Mouse (Mus musculus) heart, adult 8-10 months (tissue): ENCODE measurements around the gene Dars. TPM values are rescaled to one million over a fixed set of nuclear protein-coding genes. Genes with fewer than 3 reads are reported as not detected.
A peak's percentile ranks its signal among the peaks of the same experiment; 100 is the strongest.

Experiments
- DNase-seq: peaks from one replicate; pipeline ENCODE4 v3.0.0; 2022; ENCODE audit warnings: low spot score
- total RNA-seq, 4 experiments: library from RNA; stranded (reverse); gene quantifications; 2 replicates each; pipeline ENCODE4 v1.2.4; 2022

Gene Dars
- total RNA-seq, 4 experiments from 2014 or later, result 64.0 to 71.4 (median 65.7) TPM

DNA sequence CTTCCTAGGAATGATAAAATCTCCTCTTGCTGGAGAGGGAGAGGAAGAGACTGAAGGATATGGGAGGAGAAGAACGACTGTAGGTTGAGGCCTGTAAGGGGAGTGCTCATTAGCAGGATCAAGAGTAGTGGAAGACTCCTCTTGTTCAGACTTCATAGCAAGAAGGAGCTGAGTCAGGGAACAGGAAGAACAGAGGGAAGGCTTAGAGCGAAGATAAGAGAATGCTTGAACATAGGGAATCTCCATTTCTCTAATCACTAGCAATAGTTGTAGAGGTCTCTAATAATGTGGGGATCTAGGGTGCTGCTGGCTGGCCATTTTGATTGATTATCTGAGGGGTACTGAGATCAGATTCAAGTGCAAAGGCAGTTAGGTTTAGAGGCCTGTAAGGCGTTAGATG is 7.8 kb upstream of the Dars start:
- DNase-seq, result no peak

- no peak for DNase-seq
These were observed 343 bp upstream of the Dars start for GRCm38 (mm10) chr1:128417533-128417888.

DNA sequence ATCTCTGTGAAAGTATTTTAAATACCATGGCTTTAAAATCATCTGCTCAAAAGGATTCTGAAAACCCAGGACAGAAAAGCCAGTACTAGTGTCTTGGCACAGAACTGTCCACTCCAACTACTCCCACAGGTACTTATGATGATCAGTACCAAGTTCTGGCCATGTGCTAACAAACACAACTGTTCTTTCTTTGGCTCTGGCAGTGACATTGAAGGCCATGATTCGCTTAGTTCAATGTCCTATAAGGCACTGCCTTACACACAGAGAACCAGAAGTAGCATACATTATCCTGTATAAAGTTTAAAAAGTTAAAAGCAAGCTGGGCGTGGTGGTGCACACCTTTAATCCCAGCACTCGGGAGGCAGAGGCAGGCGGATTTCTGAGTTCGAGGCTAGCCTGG is 6.0 kb downstream of the Dars start:
- DNase-seq, result no peak

- DNase-seq, result no peak
These were observed 10.3 kb downstream of the Dars start for GRCm38 (mm10) chr1:128406846-128407245.

DNA sequence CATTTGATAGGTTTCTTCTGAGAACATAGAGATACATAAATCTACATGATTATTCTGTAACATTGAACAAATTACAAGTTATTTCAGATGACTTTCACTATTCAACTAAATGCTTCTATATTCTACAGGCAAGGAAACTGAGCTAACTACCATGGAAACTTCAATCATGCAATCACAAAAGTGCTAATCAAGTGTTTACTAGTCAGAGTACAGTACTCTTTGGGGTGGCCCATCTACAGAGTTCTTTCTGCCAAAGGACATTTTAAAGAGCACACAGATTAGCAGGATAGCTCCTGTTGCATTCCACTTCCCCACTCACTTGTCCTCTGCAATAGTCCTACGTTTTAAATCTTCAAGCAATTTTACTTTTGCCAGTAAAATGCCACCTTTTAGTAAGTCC is 11.5 kb downstream of the Dars start:
- no peak for DNase-seq

GRCm38 (mm10) chr1:128405041-128405481 is 12.1 kb downstream of the Dars start:
- DNase-seq, result no peak

- no peak for DNase-seq
These were observed 16.2 kb downstream of the Dars start for GRCm38 (mm10) chr1:128400926-128401325.

DNA sequence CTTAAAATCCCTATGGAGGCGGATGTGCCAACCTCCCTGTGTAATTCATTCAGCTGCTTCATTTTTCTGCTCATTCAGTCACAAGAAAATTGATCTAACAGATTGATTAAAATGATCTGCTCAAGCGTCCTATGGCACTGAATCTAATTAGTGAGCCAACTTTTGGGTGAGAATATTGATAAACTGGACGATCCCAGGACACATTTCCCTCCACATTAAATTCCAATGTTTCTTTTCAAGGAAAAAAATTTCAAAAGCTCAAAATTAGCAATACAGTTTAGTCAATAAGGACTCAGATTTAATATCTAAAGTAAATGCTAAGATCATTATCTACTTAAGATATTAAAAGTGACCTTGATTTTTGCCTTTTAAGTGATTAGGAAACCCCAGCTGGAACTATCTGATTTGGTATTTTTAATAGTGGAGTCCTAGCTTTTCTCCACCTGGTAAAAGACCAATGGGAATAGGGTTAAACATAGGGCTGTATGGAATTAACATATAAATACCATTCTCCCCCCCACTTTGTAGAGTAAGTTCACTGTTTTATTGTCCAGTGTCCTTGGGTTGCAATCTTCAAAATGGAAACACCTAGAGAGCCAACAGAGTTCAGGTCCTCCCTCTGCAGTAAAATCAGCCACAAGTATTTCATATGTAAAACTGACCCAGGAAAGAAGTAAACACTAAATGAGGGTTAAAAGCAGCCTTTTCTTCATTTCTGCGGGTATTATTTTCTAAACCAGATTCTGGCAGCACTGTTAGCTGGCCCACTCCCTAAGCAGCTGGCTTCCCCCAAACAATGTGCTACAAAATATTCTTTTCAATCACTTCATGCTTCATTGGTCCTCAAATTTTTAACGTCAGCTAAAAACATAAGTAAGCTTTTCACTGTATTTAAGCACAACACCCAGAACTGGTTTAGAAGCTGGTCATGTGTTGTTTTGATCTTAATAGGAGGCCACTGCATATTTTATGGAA is 16.9 kb downstream of the Dars start:
- no peak for DNase-seq

DNA sequence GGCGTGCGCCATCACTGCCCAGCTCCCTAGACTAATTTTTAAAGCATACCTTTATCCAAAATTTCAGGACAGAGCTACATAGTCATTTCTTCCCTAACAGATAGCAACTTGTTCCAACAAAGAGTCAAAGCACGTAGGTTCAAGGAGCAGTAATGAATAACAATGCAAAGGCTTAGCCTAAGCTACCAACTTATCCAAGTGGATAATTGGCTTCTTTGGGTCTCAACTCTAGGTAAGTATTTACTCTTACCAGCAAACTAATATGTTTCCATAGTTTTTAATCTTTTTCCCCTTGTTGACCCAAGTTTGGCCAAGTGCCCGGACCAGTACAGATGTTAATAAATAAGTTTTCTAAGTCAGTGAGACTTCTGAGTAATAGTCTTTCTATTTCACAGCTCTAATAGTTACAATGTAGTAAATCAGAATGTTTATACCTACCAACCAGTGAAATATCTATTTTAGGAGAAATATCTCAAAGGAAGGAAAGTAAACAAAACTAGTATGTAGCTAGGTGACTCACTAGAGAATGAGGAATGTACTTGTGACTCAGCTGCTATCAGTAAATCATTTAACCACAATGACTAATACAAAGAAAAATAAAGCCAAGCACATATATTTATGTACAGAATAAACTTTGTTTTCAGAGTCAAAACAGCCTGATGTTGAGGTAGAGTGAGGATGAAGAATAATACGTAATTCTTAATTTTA is 18.3 kb downstream of the Dars start:
- no peak for DNase-seq

DNA sequence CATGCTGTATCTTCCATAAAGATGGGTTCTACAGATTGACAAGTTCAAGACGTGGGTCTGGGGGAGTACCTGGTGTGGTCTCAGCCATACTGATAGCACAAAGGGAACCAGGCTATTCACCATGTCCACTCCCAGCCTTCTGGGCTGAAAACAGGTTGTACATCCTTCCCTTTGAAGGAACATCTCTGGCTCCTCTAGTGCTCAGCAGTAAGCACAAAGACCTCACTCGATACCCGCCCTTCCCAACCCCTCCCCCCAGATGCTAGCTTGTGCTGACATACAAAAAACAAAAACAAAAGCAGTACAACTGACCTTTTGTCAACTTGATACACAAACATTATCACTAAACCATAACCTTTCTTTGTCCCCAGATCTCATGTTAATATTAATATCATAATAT is 22.5 kb downstream of the Dars start:
- DNase-seq, result no peak

DNA sequence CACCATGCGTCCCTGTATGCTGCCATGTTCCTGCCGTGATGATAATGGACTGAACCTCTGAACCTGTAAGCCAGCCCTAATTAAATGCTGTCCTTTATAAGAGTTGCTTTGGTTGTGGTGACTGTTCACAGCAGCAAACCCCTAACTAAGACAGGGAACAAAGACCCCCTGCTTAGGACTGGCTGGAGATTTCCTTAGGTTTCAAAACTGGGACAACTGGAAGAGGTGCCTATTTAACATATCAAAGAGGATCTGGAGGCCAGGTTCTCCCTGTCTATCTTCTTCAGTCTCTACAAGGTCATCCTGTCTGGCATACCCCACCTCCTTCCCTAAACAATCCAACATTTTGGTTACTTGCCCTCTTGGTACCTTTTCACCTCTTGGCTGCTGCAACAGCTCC is 24.8 kb downstream of the Dars start:
- DNase-seq, result no peak

DNA sequence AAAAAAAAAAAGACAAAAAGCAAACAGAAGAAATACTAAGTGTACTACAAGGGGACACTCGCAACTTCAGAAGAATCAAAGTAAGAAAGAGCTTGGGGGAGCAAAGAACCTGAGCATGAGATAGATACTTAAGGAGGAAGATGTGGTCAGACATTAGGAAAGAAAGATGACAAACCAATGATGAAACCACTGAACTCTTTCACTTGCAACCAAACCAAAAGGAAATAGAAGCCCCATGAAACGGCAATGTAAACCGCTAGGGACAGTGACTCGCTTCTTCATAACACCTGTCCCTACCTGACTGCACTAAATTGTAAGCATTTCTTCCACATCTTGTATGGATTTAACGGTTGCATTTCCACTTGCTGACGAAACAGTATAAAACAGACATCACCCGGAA is 30.7 kb downstream of the Dars start:
- DNase-seq, result no peak

DNA sequence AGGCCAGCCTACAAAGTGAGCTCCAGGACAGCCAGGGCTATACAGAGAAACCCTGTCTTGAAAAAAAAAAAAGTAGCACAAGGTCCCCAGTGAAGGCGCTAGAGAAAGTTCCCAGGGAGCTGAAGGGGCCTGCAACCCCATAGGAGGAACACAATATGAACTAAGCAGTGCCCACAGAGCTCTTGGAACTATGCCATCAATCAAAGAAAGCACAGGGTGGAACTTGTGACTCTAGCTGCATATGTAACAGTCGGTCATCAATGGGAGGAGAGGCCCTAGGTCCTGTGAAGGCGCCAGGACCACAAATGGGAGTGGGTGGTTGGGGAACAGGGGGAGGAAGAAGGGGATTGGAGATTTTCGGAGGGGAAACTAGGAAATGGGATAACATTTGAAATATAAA is 40.3 kb downstream of the Dars start:
- DNase-seq, result no peak

GRCm38 (mm10) chr1:128372143-128372860 is 44.9 kb downstream of the Dars start:
- DNase-seq, result peak; percentile 22

GRCm38 (mm10) chr1:128368732-128369441 is 48.3 kb downstream of the Dars start:
- peak; percentile 52 for DNase-seq

- no peak for DNase-seq
These were observed 56.6 kb downstream of the Dars start for GRCm38 (mm10) chr1:128360601-128361000.

DNA sequence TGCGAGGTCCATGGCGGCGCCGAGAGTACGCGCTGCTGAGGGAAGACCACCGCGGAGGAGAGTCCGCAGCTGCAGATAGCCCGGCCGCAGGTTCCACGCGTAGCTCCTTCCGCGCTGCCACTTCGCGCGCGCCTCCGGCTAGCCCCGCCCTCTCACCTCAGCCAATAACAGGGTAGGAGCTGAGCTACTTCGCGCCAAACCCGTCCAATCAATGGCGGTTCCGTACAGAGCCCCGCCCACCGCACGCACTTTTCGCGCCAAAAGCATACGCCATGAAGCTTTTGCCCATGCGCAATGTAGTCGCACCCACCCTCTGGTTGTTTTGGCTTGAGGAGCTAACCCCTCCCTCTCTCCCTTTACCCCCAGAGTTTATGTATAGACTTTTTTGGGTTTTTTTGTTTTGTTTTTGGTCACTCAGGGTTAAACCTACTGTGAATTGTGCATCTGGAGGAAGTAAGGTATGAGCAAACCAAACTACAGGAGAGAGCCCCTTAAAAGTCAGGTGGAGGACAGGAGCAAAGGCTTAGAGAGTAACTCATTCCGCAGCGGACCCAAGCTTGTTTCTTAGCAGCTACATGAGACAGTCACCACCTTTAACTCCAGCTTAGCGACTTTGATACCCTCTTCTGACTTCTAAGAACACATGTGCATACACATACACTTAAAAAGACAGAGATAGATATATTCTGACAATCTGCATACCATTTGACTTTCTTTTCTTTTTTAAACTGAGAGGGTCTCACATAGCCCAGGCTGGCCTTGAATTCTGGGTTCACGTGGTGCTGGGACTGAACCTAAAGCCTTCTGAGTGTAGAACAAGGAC is 57.4 kb downstream of the Dars start, which contains the start of gene Mcm6:
Gene Mcm6, minus strand, starts transcription at position 111 of the 823 bp plus-strand sequence.
- DNase-seq, result peak; percentile 95

GRCm38 (mm10) chr1:128358916-128359553 is 58.1 kb downstream of the Dars start:
- DNase-seq, result no peak

- DNase-seq, result no peak
These were observed 58.9 kb downstream of the Dars start for GRCm38 (mm10) chr1:128358276-128358675.

- no peak for DNase-seq
These were observed 59.7 kb downstream of the Dars start for GRCm38 (mm10) chr1:128357452-128357851.
